Mouse (Mus musculus) C2C12 (cell line): ENCODE data around the gene Wdr3.

Experiments
- CEBPB ChIP-seq: IDR thresholded peaks from one replicate; pipeline ENCODE4 v1.6.1; 2011; ENCODE audit warnings: low read depth, mild to moderate bottlenecking, control low read depth, moderate library complexity
- CTCF ChIP-seq: IDR thresholded peaks from one replicate; pipeline ENCODE4 v1.5.1; 2011; ENCODE audit not compliant: control insufficient read depth, insufficient read depth, insufficient read length
- FOSL1 ChIP-seq: IDR thresholded peaks from one replicate; pipeline ENCODE4 v1.8.0; 2011; ENCODE audit warnings: mild to moderate bottlenecking, low read length; ENCODE audit not compliant: poor library complexity, insufficient read depth, severe bottlenecking
- MAX ChIP-seq: IDR thresholded peaks from one replicate; pipeline ENCODE4 v1.6.1; 2011; ENCODE audit warnings: mild to moderate bottlenecking, control low read depth
- MYOD1 ChIP-seq: IDR thresholded peaks from one replicate; pipeline ENCODE4 v1.6.1; 2011; ENCODE audit warnings: low read depth; ENCODE audit not compliant: control insufficient read depth, insufficient read length
- MYOG ChIP-seq: IDR thresholded peaks from one replicate; pipeline ENCODE4 v1.6.1; 2011; ENCODE audit not compliant: control insufficient read depth, insufficient read length; ENCODE audit errors: extremely low read depth
- USF1 ChIP-seq: IDR thresholded peaks from one replicate; pipeline ENCODE4 v1.6.1; 2011; ENCODE audit warnings: low read depth, mild to moderate bottlenecking, control low read depth, moderate library complexity

- TF ChIP-seq CTCF (no peak), FOSL1 (no peak), CEBPB (no peak), MAX (no peak), MYOD1 (no peak), MYOG (no peak), USF1 (no peak)
Measured at GRCm38 (mm10) chr3:100121961-100122360, 40.2 kb downstream of the Wdr3 start.
